Mouse (Mus musculus): ENCODE measurements around the gene Rinl.

The Rinl gene

GRCm38 (mm10) chr7:28788307-28789195 lies at the start of gene Rinl:
TSS of gene Rinl (plus strand) at chr7:28788969.
- peak; percentile 92 for DNase-seq (ENCODE audit: low read depth, low spot score)
- H3K36me3 ChIP-seq (ENCODE audit: control insufficient read depth, insufficient read depth, low read length, poor library complexity, severe bottlenecking): no peaks in the 10 kb centered on the region; the same call in 1 of the 2 replicates
- H3K27me3 ChIP-seq (ENCODE audit: control insufficient read depth, insufficient read depth, low read length, poor library complexity, severe bottlenecking): no peaks in the 10 kb centered on the region

- Histone ChIP-seq H3K27me3 (ENCODE audit: control insufficient read depth, insufficient read depth, low read length, poor library complexity, severe bottlenecking) (no peaks in the 10 kb centered on the region), H3K36me3 (ENCODE audit: control insufficient read depth, insufficient read depth, low read length, poor library complexity, severe bottlenecking) (no peaks in the 10 kb centered on the region; the same call in 1 of the 2 replicates)
- no peak for DNase-seq (ENCODE audit: low read depth, low spot score)
Measured at GRCm38 (mm10) chr7:28739829-28740228, 48.9 kb upstream of the Rinl start.

- no peaks in the 10 kb centered on the region for H3K27me3 ChIP-seq (ENCODE audit: control insufficient read depth, insufficient read depth, low read length, poor library complexity, severe bottlenecking)
- no peak for DNase-seq (ENCODE audit: low read depth, low spot score)
- no peaks in the 10 kb centered on the region; the same call in 1 of the 2 replicates for H3K36me3 ChIP-seq (ENCODE audit: control insufficient read depth, insufficient read depth, low read length, poor library complexity, severe bottlenecking)
Measured at GRCm38 (mm10) chr7:28740949-28741348, 47.8 kb upstream of the Rinl start.

GRCm38 (mm10) chr7:28741368-28741708 lies 47.4 kb upstream of the Rinl start:
- H3K27me3 ChIP-seq (ENCODE audit: control insufficient read depth, insufficient read depth, low read length, poor library complexity, severe bottlenecking): no peaks in the 10 kb centered on the region
- H3K36me3 ChIP-seq (ENCODE audit: control insufficient read depth, insufficient read depth, low read length, poor library complexity, severe bottlenecking): no peaks in the 10 kb centered on the region; the same call in 1 of the 2 replicates
- DNase-seq (ENCODE audit: low read depth, low spot score): no peak

GRCm38 (mm10) chr7:28741709-28742438 lies 46.9 kb upstream of the Rinl start, which contains the start of the genes Mrps12 and Sars2:
TSS of gene Mrps12 (minus strand) at chr7:28741820.
TSS of gene Sars2 (plus strand) at chr7:28741992.
- no peaks in the 10 kb centered on the region for H3K27me3 ChIP-seq (ENCODE audit: control insufficient read depth, insufficient read depth, low read length, poor library complexity, severe bottlenecking)
- peaks cover 1% of the 10 kb centered on the region for H3K36me3 ChIP-seq (ENCODE audit: control insufficient read depth, insufficient read depth, low read length, poor library complexity, severe bottlenecking)
- peak; percentile 97 for DNase-seq (ENCODE audit: low read depth, low spot score)

- DNase-seq (ENCODE audit: low read depth, low spot score): no peak
- Histone ChIP-seq H3K36me3 (ENCODE audit: control insufficient read depth, insufficient read depth, low read length, poor library complexity, severe bottlenecking) (peaks cover 3% of the 10 kb centered on the region; the same call in 1 of the 2 replicates), H3K27me3 (ENCODE audit: control insufficient read depth, insufficient read depth, low read length, poor library complexity, severe bottlenecking) (no peaks in the 10 kb centered on the region)
Measured at GRCm38 (mm10) chr7:28749935-28750334, 38.8 kb upstream of the Rinl start.

- peaks cover 3% of the 10 kb centered on the region for H3K36me3 ChIP-seq (ENCODE audit: control insufficient read depth, insufficient read depth, low read length, poor library complexity, severe bottlenecking)
- no peaks in the 10 kb centered on the region for H3K27me3 ChIP-seq (ENCODE audit: control insufficient read depth, insufficient read depth, low read length, poor library complexity, severe bottlenecking)
- DNase-seq (ENCODE audit: low read depth, low spot score): no peak
Measured at GRCm38 (mm10) chr7:28756079-28756478, 32.7 kb upstream of the Rinl start, which contains the start of gene Ccer2. TSS of gene Ccer2 (plus strand) at chr7:28756174.

GRCm38 (mm10) chr7:28758623-28759022 lies 30.1 kb upstream of the Rinl start:
- no peaks in the 10 kb centered on the region for H3K27me3 ChIP-seq (ENCODE audit: control insufficient read depth, insufficient read depth, low read length, poor library complexity, severe bottlenecking)
- H3K36me3 ChIP-seq (ENCODE audit: control insufficient read depth, insufficient read depth, low read length, poor library complexity, severe bottlenecking): peaks cover 3% of the 10 kb centered on the region
- DNase-seq (ENCODE audit: low read depth, low spot score): no peak

GRCm38 (mm10) chr7:28761907-28762306 lies 26.9 kb upstream of the Rinl start:
- Histone ChIP-seq H3K36me3 (ENCODE audit: control insufficient read depth, insufficient read depth, low read length, poor library complexity, severe bottlenecking) (peaks cover 3% of the 10 kb centered on the region), H3K27me3 (ENCODE audit: control insufficient read depth, insufficient read depth, low read length, poor library complexity, severe bottlenecking) (no peaks in the 10 kb centered on the region)
- no peak for DNase-seq (ENCODE audit: low read depth, low spot score)

- DNase-seq (ENCODE audit: low read depth, low spot score): no peak
- Histone ChIP-seq H3K36me3 (ENCODE audit: control insufficient read depth, insufficient read depth, low read length, poor library complexity, severe bottlenecking) (peaks cover 3% of the 10 kb centered on the region), H3K27me3 (ENCODE audit: control insufficient read depth, insufficient read depth, low read length, poor library complexity, severe bottlenecking) (no peaks in the 10 kb centered on the region)
Measured at GRCm38 (mm10) chr7:28765211-28765610, 23.6 kb upstream of the Rinl start.

GRCm38 (mm10) chr7:28766173-28766879 lies 22.4 kb upstream of the Rinl start, which contains the start of gene Sirt2:
TSS of gene Sirt2 (plus strand) at chr7:28766735.
- Histone ChIP-seq H3K36me3 (ENCODE audit: control insufficient read depth, insufficient read depth, low read length, poor library complexity, severe bottlenecking) (no peaks in the 10 kb centered on the region; the same call in 1 of the 2 replicates), H3K27me3 (ENCODE audit: control insufficient read depth, insufficient read depth, low read length, poor library complexity, severe bottlenecking) (no peaks in the 10 kb centered on the region; the same call in 1 of the 2 replicates)
- peak; percentile 98 for DNase-seq (ENCODE audit: low read depth, low spot score)

GRCm38 (mm10) chr7:28766910-28767309 lies 21.9 kb upstream of the Rinl start:
- no peaks in the 10 kb centered on the region; the same call in 1 of the 2 replicates for H3K36me3 ChIP-seq (ENCODE audit: control insufficient read depth, insufficient read depth, low read length, poor library complexity, severe bottlenecking)
- DNase-seq (ENCODE audit: low read depth, low spot score): no peak
- no peaks in the 10 kb centered on the region; the same call in 1 of the 2 replicates for H3K27me3 ChIP-seq (ENCODE audit: control insufficient read depth, insufficient read depth, low read length, poor library complexity, severe bottlenecking)

- H3K27me3 ChIP-seq (ENCODE audit: control insufficient read depth, insufficient read depth, low read length, poor library complexity, severe bottlenecking): no peaks in the 10 kb centered on the region; the same call in 1 of the 2 replicates
- no peak for DNase-seq (ENCODE audit: low read depth, low spot score)
- H3K36me3 ChIP-seq (ENCODE audit: control insufficient read depth, insufficient read depth, low read length, poor library complexity, severe bottlenecking): no peaks in the 10 kb centered on the region; the same call in 1 of the 2 replicates
Measured at GRCm38 (mm10) chr7:28767462-28767965, 21.3 kb upstream of the Rinl start, which contains the start of gene Nfkbib. TSS of gene Nfkbib (minus strand) at chr7:28767512.

GRCm38 (mm10) chr7:28769414-28769958 lies 19.3 kb upstream of the Rinl start:
- H3K27me3 ChIP-seq (ENCODE audit: control insufficient read depth, insufficient read depth, low read length, poor library complexity, severe bottlenecking): no peaks in the 10 kb centered on the region; the same call in 1 of the 2 replicates
- DNase-seq (ENCODE audit: low read depth, low spot score): no peak

More at GRCm38 (mm10) chr7:28769414-28769958, 19.3 kb upstream of the Rinl start:
- peaks cover under 1% of the 10 kb centered on the region; the same call in 1 of the 2 replicates for H3K36me3 ChIP-seq (ENCODE audit: control insufficient read depth, insufficient read depth, low read length, poor library complexity, severe bottlenecking)
